Mouse (Mus musculus) frontal cortex, adult (tissue): ENCODE results near the gene Dlg2.

Experiments
- ATAC-seq: cut with Nextera tagmentation; 2 replicates; pipeline ENCODE4 v1.9.2; 2017; ENCODE audit warnings: mild to moderate bottlenecking, moderate library complexity, mixed read lengths; ENCODE audit not compliant: low TSS enrichment

The Dlg2 gene

GRCm38 (mm10) chr7:91089211-91089930, 612.9 kb downstream of the Dlg2 start:
- ATAC-seq, result peak; percentile 76

DNA sequence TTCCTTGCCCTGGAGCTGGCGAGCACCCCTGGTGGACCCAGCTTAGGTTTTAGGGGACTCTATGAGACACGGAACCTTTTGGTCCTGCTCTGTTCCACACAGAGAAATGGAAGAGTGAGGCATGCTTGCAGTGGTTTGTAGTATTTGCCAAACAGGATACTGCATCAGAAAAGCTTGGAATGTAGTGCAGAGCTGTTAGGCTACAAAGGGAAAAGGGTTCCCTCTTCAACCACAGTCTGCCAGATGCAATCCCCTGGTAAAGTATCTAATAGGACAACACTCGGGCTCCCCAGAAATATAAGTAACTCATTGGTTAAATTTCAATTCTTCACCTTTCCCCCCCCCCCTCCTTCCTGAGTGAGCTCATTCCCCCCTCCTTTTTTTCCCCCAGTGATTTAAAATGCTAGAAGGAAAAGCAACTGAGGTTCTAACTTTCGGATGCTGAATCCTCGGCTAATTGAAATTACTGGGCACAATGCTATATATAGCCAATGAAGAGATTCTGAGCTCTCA, 613.9 kb downstream of the Dlg2 start:
- ATAC-seq, result peak; percentile 69

DNA sequence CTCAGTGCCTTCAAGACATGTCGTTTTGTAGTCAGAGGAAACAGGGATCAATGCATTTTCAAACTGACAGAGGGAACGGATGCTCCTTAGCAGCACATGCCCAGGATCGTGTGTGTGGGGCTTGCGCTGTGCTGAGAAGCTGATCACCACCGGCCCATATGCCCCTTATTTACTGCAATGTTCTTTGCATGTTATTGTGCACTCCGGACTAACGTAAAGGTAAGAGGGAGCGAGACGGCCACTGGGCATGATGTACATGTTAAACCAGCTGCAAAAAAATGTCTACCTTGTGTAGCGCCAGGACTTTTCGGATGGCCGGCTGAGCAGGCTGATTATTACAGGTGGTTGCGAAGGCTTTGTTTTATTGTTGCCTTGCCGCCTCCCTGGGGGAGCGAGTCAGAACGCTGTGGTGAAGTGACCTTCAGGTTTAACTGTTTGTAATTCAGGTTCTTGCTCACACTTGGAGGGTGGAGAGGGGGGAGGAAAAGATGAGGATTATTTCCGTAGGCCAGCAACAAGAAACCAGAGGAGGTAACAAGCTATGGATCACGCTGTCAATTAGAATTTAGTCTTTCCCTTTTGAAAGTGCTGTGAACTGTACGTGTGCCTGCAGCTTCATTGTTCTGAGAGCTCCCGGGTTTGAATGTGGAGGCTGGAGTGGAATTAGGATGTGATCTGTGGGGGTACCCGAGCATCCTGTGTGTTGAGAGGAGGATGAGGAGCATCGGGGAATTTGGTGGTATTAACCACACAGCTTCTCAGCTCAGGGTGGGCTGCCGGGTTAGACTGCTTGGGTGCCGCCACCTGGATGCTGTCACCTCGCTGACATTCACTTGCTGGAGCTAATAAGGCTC, 614.6 kb downstream of the Dlg2 start:
- ATAC-seq, result peak; percentile 46

DNA sequence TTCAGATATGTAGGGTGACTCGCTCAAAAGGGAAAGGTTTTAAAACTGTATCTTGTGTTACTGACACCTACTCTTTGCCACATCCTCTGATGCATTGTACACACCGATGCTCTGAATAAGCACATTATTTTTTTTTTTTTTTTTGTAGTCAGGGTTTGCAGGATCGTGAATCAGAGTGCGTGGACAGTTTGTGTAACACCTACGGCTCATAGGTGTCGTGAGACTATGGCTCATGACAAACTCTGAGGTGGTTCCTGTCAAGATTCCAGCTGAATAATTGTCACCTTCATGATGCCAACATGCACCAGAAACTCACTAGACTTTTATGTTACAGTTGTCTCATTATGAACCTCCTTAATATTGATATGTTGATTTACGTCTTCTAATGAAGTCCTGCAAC, 620.0 kb downstream of the Dlg2 start:
- ATAC-seq, result peak; percentile 57; the same call in 1 of the 2 replicates

- ATAC-seq, result peak; percentile 27; the same call in 1 of the 2 replicates
Observed at GRCm38 (mm10) chr7:91098521-91098920, 622.0 kb downstream of the Dlg2 start.

GRCm38 (mm10) chr7:91109575-91109974, 633.1 kb downstream of the Dlg2 start:
- peak; percentile 59; the same call in 1 of the 2 replicates for ATAC-seq

DNA sequence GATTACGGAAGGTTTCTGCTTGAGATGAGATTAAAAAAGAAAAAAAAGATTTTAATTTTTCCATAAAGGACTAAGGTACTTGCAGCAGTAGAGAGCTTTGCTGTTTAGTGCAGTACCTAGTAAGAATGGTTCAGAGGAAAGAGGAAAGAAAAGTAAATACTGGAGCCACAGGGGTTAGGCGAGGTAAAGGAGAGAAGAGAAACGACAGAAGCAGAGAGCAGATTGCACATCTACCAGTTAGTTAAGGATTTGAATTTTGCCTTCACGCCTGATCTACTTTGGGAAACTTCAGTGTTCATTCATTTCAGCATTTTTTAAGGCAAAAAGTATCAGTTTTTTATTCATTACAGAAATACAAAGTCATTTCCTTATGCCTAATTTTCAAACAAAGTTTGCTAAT, 655.7 kb downstream of the Dlg2 start:
- peak; percentile 62; the same call in 1 of the 2 replicates for ATAC-seq

GRCm38 (mm10) chr7:91154096-91154495, 677.6 kb downstream of the Dlg2 start:
- no peak for ATAC-seq

- no peak for ATAC-seq
Observed at GRCm38 (mm10) chr7:91159144-91159543, 682.7 kb downstream of the Dlg2 start.

DNA sequence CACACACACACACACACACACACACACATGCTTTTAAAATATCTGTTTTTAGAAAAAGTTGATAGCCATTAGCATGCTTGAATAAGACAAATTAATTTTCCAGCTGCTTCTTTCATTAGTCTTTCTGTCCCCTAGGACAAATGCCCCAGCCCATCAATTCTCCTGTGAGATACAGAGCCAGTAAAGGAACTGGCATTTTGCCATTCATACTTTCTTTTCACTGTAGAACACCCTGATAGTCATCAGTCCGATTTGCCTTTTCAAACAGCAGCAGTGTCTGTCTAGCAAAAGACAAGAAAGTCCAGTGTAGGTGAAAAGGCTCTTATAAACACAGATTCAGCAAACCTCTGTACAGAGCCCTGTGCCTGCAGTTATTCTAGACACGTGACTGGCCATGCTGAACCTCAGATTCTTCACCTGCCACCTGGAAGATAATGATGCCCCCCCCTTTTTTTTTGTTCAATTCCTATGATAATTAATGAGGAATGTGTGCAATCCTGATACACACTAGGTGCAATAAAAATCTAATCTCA, 685.2 kb downstream of the Dlg2 start:
- no peak for ATAC-seq

GRCm38 (mm10) chr7:91173560-91173959, 697.1 kb downstream of the Dlg2 start:
- no peak for ATAC-seq

GRCm38 (mm10) chr7:91188211-91188610, 711.7 kb downstream of the Dlg2 start:
- no peak for ATAC-seq

- peak; percentile 70 for ATAC-seq
Observed at GRCm38 (mm10) chr7:91199372-91199771, 722.9 kb downstream of the Dlg2 start.

DNA sequence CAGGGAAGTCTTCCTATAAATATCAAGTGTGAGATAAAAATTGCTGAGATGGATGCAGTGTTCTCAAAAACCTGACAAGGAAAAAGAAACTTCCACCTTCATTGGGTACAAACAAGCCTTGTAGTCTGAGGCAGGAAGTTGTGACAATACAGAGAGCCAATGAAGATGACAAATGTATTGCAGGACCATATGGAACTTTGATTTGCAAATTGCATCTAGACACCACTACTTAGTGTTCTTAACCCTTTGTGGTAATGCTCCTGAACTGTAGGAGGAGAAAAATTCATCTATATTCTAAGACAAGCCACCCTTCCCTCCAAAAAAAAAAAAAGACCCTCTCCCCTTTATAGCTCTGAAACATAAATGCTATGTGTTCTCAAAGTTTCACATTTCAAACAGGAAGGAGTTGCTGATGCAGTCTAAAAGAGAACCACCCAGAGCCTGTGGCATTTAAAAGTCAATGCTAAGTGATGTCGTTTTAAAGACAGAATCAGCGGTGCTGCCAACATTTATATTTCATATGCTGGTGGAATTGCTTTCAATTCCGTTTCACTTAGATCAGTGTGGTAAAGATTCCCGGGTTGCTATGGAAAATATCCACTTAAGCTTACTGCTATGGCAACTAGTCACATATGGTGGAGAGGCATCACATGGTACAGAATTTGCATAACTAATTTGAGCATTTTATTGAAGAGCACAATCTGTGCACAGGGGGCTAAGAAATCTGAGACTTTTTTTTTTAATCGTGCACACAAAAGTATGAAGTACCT, 731.8 kb downstream of the Dlg2 start:
- peak; percentile 86 for ATAC-seq

- no peak for ATAC-seq
Observed at GRCm38 (mm10) chr7:91208973-91209372, 732.5 kb downstream of the Dlg2 start.

GRCm38 (mm10) chr7:91212236-91212635, 735.8 kb downstream of the Dlg2 start:
- ATAC-seq, result no peak

GRCm38 (mm10) chr7:91214921-91215320, 738.4 kb downstream of the Dlg2 start:
- ATAC-seq, result no peak

GRCm38 (mm10) chr7:91218321-91218987, 742.0 kb downstream of the Dlg2 start:
- ATAC-seq, result peak; percentile 93

DNA sequence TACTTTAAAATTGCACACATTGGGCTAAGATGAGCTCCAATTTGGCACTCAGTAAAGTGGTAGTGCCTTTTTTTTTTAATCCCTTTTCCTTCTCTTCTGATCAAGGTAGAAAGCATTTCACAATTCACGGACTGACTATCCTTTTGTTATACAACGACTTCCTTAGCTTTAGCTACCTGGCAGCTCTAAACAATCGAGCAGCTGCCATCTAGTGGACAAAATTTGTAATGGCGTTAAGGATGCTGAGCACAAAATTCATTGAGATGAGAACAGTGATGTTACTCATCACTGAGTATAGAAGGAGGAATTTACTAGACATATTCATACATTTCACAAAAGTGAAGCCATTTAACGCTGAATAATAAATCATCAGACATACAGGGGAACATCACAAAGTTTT, 750.0 kb downstream of the Dlg2 start:
- peak; percentile 83 for ATAC-seq

DNA sequence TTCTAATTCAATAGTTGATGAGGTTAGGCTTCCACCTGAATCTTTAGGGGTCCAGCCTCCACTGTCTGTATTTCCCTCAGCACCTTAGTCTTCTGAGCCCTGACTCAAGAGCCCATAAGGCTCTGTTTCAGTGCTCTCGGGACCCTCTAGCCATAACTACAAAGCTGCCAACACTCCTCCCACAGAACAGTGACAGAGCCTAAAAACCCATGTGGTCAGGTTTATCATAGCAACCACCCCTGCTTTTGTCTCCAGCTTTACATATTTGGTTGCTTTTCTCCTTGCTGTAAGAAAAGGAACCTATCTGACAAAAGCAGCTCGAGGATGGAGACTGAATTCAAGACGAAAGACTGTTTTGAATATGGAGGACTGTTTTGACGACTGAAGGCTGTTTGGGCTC, 765.2 kb downstream of the Dlg2 start:
- peak; percentile 89 for ATAC-seq

GRCm38 (mm10) chr7:91261672-91262030, 785.2 kb downstream of the Dlg2 start:
- ATAC-seq, result no peak
